Mouse (Mus musculus): ENCODE data around the gene Mzt1.

- TF ChIP-seq CTCF (IDR thresholded peaks at IDR 0.05; ENCODE audit: borderline replicate concordance, extremely low read depth, insufficient read depth, insufficient read length): no peak
- TF ChIP-seq POLR2A (IDR thresholded peaks at IDR 0.05; ENCODE audit: borderline replicate concordance, extremely low read depth, insufficient read depth, insufficient read length, poor library complexity, severe bottlenecking): no peak
Measured at GRCm38 (mm10) chr14:99046782-99047181, 848 bp upstream of the Mzt1 start.

All from brain, embryonic 14.5 days (tissue).